Mouse (Mus musculus): ENCODE results near the gene Slpi.

The Slpi gene

GRCm38 (mm10) chr2:164421306-164421705 lies 32.4 kb upstream of the Slpi start:
- no peak for DNase-seq (ENCODE audit: low spot score in 2 of 2)

- DNase-seq (ENCODE audit: low spot score in 2 of 2): no peak
These were observed 30.6 kb upstream of the Slpi start for GRCm38 (mm10) chr2:164419489-164419888.

- DNase-seq (ENCODE audit: low spot score in 2 of 2): no peak
These were observed 29.5 kb upstream of the Slpi start for GRCm38 (mm10) chr2:164418308-164418875.

- no peak for DNase-seq (ENCODE audit: low spot score in 2 of 2)
These were observed 28.3 kb upstream of the Slpi start for GRCm38 (mm10) chr2:164417198-164417597.

GRCm38 (mm10) chr2:164414581-164414980 lies 25.7 kb upstream of the Slpi start:
- no peak for DNase-seq (ENCODE audit: low spot score in 2 of 2)

GRCm38 (mm10) chr2:164414167-164414566 lies 25.3 kb upstream of the Slpi start:
- no peak for DNase-seq (ENCODE audit: low spot score in 2 of 2)

GRCm38 (mm10) chr2:164407708-164408107 lies 18.8 kb upstream of the Slpi start:
- peak; percentile 43 to 82 for DNase-seq (ENCODE audit: low spot score in 2 of 2)

- DNase-seq (ENCODE audit: low spot score in 2 of 2): no peak
These were observed 16.6 kb upstream of the Slpi start for GRCm38 (mm10) chr2:164405519-164405918.

- DNase-seq (ENCODE audit: low spot score in 2 of 2): no peak
These were observed 16.2 kb upstream of the Slpi start, which contains the start of gene Matn4 for GRCm38 (mm10) chr2:164405060-164405459. Matn4 (minus strand) TSS chr2:164405160.

- DNase-seq (ENCODE audit: low spot score in 2 of 2): no peak
These were observed 15.4 kb upstream of the Slpi start for GRCm38 (mm10) chr2:164404082-164404990.

GRCm38 (mm10) chr2:164403396-164404081 lies 14.6 kb upstream of the Slpi start:
- no peak for DNase-seq (ENCODE audit: low spot score in 2 of 2)

GRCm38 (mm10) chr2:164402906-164403305 lies 14.0 kb upstream of the Slpi start, which contains the start of gene Rbpjl:
Rbpjl (plus strand) TSS chr2:164403141.
- peak; percentile 68 to 89 for DNase-seq (ENCODE audit: low spot score in 2 of 2)

- DNase-seq (ENCODE audit: low spot score in 2 of 2): no peak
These were observed 8.0 kb upstream of the Slpi start for GRCm38 (mm10) chr2:164396911-164397310.

GRCm38 (mm10) chr2:164396076-164396475 lies 7.2 kb upstream of the Slpi start:
- DNase-seq (ENCODE audit: low spot score in 2 of 2): no peak

GRCm38 (mm10) chr2:164393126-164393525 lies 4.2 kb upstream of the Slpi start:
- no peak for DNase-seq (ENCODE audit: low spot score in 2 of 2)

- DNase-seq (ENCODE audit: low spot score in 2 of 2): peak; percentile 78 to 93
These were observed 604 bp upstream of the Slpi start for GRCm38 (mm10) chr2:164389499-164389898.

GRCm38 (mm10) chr2:164386953-164387352 lies 1.9 kb downstream of the Slpi start:
- DNase-seq (ENCODE audit: low spot score in 2 of 2): peak; percentile 50 to 79

- DNase-seq (ENCODE audit: low spot score in 2 of 2): no peak
These were observed 2.8 kb downstream of the Slpi start for GRCm38 (mm10) chr2:164385927-164386763.

- DNase-seq (ENCODE audit: low spot score in 2 of 2): peak in 1 of 2 experiments; percentile 51
These were observed 5.1 kb downstream of the Slpi start for GRCm38 (mm10) chr2:164383656-164384399.

GRCm38 (mm10) chr2:164382971-164383370 lies 5.9 kb downstream of the Slpi start:
- no peak for DNase-seq (ENCODE audit: low spot score in 2 of 2)

- peak in 1 of 2 experiments; percentile 61 for DNase-seq (ENCODE audit: low spot score in 2 of 2)
These were observed 7.2 kb downstream of the Slpi start for GRCm38 (mm10) chr2:164381726-164382125.

All from spleen, postnatal 4 days (tissue).